Mouse (Mus musculus) embryonic facial prominence, embryonic 11.5 days (tissue): ENCODE measurements at regions not wholly inside any gene's neighbourhood (a gene's known extent, or its start where the extent isn't known, plus 50 kb on each side); places are given as distances from the start of the nearest gene placed in this dataset.

ENCODE experiments used
- ATAC-seq: fragments of 200-750 bp; cut with Nextera tagmentation; replicated peaks from 2 replicates; pipeline ENCODE4 v1.8.0; 2017; ENCODE audit warnings: low read depth; ENCODE audit not compliant: insufficient number of reproducible peaks, low FRiP score, low TSS enrichment
- DNase-seq: peaks from one replicate; pipeline ENCODE4 v3.0.0-alpha.2; 2015; ENCODE audit warnings: low spot score
- H3K27ac ChIP-seq: fragments of 300-500 bp; sonication (generic); replicated peaks from 2 replicates; pipeline ENCODE4 v1.5.1; 2014; ENCODE audit warnings: mild to moderate bottlenecking, low read depth, low read length, control low read depth
- H3K27me3 ChIP-seq: fragments of 300-500 bp; sonication (generic); 2 replicates; pipeline ENCODE4 v1.6.1; 2014; ENCODE audit warnings: mild to moderate bottlenecking, low read length, moderate library complexity, mixed read lengths; ENCODE audit not compliant: control insufficient read depth, insufficient read depth
- H3K36me3 ChIP-seq: fragments of 300-500 bp; sonication (generic); replicated peaks from 2 replicates; pipeline ENCODE4 v1.6.1; 2014; ENCODE audit warnings: low read depth, mild to moderate bottlenecking, low read length, moderate library complexity, mixed read lengths; ENCODE audit not compliant: control insufficient read depth, insufficient read depth
- H3K4me1 ChIP-seq: fragments of 300-500 bp; sonication (generic); 2 replicates; pipeline ENCODE4 v1.6.1; 2014; ENCODE audit warnings: low read length, mixed read lengths; ENCODE audit not compliant: control insufficient read depth, insufficient read depth
- H3K4me2 ChIP-seq: fragments of 300-500 bp; sonication (generic); 2 replicates; pipeline ENCODE4 v1.6.1; 2014; ENCODE audit warnings: low read depth, mild to moderate bottlenecking, control low read depth, low read length, moderate library complexity
- H3K4me3 ChIP-seq: fragments of 300-500 bp; sonication (generic); 2 replicates; pipeline ENCODE4 v1.5.1; 2014; ENCODE audit warnings: low read depth, low read length, control low read depth
- H3K9ac ChIP-seq: fragments of 300-500 bp; sonication (generic); replicated peaks from 2 replicates; pipeline ENCODE4 v1.6.1; 2014; ENCODE audit warnings: mild to moderate bottlenecking, control low read depth, low read length
- H3K9me3 ChIP-seq: fragments of 300-500 bp; sonication (generic); replicated peaks from 2 replicates; pipeline ENCODE4 v1.6.1; 2016; ENCODE audit warnings: mild to moderate bottlenecking, low read length, inconsistent platforms, mixed read lengths; ENCODE audit not compliant: control insufficient read depth
- WGBS: fragments of 180-500 bp; shearing (Covaris S2); extraction: QIAGEN DNeasy Blood & Tissue Kit; methylation state at CpG from one replicate; pipeline ENCODE4 v1.1.7; 2014; 5-methylcytosine and 5-hydroxymethylcytosine counted together

DNA sequence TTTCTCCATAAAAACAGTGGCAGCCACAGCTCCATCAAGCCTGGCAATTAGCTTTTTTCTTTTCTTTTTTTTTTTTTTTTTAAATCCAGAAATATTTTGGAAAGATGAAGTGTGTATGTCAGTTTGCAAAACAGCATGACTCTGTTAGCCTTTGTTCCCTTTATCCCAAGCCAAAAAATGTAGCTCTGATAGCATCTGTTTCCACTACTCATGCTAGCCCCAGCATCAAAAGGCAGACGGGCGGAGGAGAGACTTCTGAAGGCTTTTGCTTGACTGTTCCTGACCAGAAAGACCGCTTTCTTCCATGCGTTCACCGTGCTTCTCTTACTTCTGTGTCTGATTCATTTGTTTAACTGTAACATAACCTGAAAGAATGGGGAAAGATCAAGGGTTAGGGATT lies 1039.5 kb downstream of the Ttll7 start:
- ATAC-seq: no peak
- 52% methylated on average over 5 of the region's 5 CpGs for WGBS

DNA sequence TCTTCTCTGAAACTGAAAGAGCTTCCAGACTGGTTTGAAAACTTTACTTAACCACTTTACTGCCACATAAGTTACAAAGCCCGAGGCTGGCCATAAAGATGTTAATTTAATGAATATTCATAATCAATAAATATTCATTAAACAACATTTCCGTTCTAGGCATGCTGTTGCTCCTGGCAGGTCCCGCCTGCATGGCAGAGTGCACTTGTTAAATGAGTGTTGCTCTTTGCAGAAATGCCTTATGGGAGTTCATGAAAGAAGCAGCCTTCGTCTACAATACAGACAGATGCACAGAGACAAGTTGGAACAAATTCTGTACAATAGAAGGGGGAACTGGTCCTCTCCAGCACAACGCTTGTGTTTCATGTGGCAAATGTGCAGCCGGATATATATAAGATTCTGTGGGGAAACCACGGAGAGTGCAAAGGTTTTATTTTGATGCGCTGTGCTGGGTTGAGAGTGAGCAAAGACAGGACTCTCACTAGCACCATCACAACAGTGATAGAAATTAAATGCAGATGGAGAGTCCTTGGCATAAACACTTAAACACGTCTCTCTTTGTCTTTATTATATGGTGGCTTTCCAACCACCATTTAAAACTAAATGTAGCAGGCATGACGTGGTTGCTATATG lies 1034.2 kb downstream of the Ttll7 start:
- no peak overlapping the region for H3K4me2 ChIP-seq
- H3K4me1 ChIP-seq: no peaks in the 10 kb centered on the region
- no peak for ATAC-seq
- no peak overlapping the region for H3K27ac ChIP-seq
- H3K9ac ChIP-seq: no peak overlapping the region
- DNase-seq: no peak
- 77% methylated on average over 10 of the region's 10 CpGs for WGBS
- no peaks in the 10 kb centered on the region for H3K27me3 ChIP-seq
- H3K36me3 ChIP-seq: no peaks in the 10 kb centered on the region
- no peak overlapping the region for H3K4me3 ChIP-seq
- H3K9me3 ChIP-seq: no peaks in the 10 kb centered on the region

More for the DNA sequence above, 1039.5 kb downstream of the Ttll7 start:
- Histone ChIP-seq H3K4me1 (no peaks in the 10 kb centered on the region), H3K27ac (no peak overlapping the region), H3K9ac (no peak overlapping the region), H3K4me2 (no peak overlapping the region), H3K36me3 (no peaks in the 10 kb centered on the region), H3K27me3 (no peaks in the 10 kb centered on the region), H3K9me3 (no peaks in the 10 kb centered on the region), H3K4me3 (no peak overlapping the region)
- peak; percentile 42 for DNase-seq

DNA sequence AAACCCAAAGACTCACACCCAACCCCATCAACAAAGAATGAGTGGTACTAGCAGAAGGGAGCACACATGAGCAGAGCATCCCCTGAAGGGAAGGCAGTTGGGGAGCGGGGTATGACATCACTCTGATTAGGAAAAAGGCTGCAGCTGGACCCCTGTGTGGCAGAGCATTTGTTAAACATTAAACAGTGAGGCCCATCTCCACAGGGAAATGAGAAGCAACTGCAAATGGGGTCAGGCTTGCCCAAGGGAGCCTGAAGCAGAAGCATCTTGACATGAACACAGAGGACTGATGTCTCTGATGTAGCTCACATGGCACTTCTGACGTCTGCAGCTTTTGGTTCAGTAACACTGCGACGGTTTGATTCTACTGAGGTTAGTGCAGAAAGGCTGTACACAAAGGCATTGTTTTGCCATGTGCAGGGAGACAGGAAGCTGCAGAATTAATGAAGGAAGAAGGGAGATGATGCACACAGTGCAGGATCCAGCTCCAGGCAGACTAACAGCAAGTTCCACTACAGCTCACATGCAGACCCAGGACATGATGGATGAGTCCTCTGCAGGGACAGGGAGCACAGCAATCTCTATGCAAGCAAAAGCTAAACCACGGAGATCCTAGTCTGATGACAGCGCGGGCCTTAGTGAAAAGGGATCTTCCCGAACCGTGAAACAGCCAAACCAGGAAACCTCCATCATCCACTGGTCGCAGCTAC lies 1030.9 kb downstream of the Ttll7 start:
- 64% methylated on average over 10 of the region's 10 CpGs for WGBS
- Histone ChIP-seq H3K4me3 (no peak overlapping the region), H3K9me3 (no peaks in the 10 kb centered on the region), H3K4me1 (no peaks in the 10 kb centered on the region), H3K27me3 (no peaks in the 10 kb centered on the region), H3K9ac (no peak overlapping the region), H3K4me2 (no peak overlapping the region), H3K27ac (no peak overlapping the region), H3K36me3 (no peaks in the 10 kb centered on the region)
- DNase-seq: no peak
- peak; percentile 72; the same call in 1 of the 2 replicates for ATAC-seq

DNA sequence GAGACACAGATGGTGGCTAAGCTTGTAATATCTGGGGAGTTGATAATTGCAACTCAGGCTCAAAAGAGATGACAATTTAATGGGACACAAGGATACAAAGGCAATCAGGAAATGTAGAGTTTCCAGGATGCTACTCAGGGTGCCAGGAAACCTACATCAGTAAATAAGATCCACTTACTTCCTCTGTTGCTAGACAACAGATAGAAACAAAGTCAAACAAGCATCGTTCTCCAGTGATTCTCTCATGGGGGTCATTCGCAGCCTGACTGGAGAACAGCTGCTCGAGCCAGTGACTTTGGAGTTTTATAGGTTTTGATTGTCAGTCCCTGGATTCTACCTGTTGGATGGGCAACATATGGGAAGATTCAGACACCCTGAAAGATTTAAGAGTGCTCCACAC lies 1026.5 kb downstream of the Ttll7 start:
- DNase-seq: no peak
- 70% methylated on average over 3 of the region's 3 CpGs for WGBS
- no peak overlapping the region for H3K4me3 ChIP-seq
- H3K9ac ChIP-seq: no peak overlapping the region
- ATAC-seq: no peak
- no peaks in the 10 kb centered on the region for H3K36me3 ChIP-seq
- H3K4me2 ChIP-seq: no peak overlapping the region
- no peaks in the 10 kb centered on the region for H3K27me3 ChIP-seq
- H3K27ac ChIP-seq: no peak overlapping the region
- no peaks in the 10 kb centered on the region for H3K4me1 ChIP-seq
- H3K9me3 ChIP-seq: no peaks in the 10 kb centered on the region

DNA sequence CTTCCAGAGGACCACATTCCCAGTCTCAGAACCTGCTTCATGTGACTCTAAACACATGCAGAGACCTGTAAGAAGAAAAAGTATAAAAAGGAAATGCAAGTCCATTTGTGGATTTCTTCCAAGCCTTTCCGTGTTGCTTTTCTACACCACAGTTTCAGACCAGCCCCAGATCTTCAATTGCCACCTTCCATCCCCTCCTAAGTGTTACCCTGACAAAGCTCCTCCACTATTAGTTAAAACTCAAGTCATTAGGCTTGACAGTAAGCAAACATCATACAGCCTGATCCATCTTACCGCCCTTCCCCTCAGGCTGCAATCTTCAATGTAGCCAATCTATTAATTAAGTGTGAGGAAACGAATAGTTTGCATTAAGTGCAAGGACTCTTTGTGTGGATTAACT lies 1016.1 kb downstream of the Ttll7 start:
- Histone ChIP-seq H3K4me3 (no peak overlapping the region), H3K27me3 (no peaks in the 10 kb centered on the region), H3K9ac (no peak overlapping the region), H3K4me2 (no peak overlapping the region), H3K9me3 (no peaks in the 10 kb centered on the region), H3K36me3 (no peaks in the 10 kb centered on the region), H3K27ac (no peak overlapping the region), H3K4me1 (no peaks in the 10 kb centered on the region)
- 70% methylated on average over 3 of the region's 3 CpGs for WGBS
- ATAC-seq: no peak
- DNase-seq: no peak

DNA sequence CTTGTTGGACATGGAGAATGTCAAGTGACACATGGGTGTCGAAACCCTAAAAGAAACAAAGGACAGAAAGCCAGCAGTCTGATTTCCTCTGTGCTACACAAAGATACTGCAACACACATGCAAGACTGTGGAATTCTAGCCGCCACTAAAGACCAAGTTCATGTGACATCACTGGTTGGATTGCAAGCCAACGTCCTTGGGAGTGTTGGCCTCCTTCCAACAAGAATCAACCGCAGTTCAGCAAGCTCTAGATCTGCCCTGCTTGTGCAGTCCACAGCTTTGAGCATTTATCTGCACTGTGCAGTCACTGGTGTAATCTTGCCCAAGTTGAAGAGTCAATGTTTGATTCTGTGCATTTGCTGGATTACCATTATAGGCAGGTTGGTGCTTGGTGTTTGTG lies 1001.2 kb downstream of the Ttll7 start:
- ATAC-seq: no peak
- Histone ChIP-seq H3K4me2 (no peak overlapping the region), H3K9ac (no peak overlapping the region), H3K27ac (no peak overlapping the region), H3K4me1 (no peaks in the 10 kb centered on the region), H3K27me3 (no peaks in the 10 kb centered on the region), H3K4me3 (no peak overlapping the region), H3K36me3 (no peaks in the 10 kb centered on the region), H3K9me3 (no peaks in the 10 kb centered on the region)
- 79% methylated on average over 4 of the region's 4 CpGs for WGBS
- no peak for DNase-seq

DNA sequence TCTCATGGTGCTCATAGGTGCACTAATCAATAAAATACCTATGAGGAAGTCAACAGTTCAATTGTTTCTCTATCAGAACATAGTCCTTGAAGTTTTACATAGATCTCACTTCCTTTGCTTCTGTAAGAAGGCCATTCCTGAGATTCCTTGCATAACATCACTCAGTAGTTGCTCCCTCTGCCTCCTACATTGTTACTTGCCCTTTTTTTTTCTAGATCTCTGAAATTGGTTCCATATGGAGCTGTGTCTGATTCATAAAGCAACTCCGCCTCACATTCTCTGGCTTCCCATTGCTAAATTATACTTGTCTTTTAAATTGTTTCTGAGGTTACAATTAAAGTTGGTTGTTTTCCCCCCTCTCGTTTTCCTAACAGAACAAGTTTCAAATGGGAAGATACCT lies 1000.7 kb downstream of the Ttll7 start:
- WGBS: 45% methylated on average over 2 of the region's 2 CpGs
- H3K36me3 ChIP-seq: no peaks in the 10 kb centered on the region
- no peak overlapping the region for H3K27ac ChIP-seq
- H3K9ac ChIP-seq: no peak overlapping the region
- no peaks in the 10 kb centered on the region for H3K9me3 ChIP-seq
- ATAC-seq (no peak), DNase-seq (peak; percentile 58)
- H3K4me3 ChIP-seq: no peak overlapping the region
- H3K4me2 ChIP-seq: no peak overlapping the region
- no peaks in the 10 kb centered on the region for H3K4me1 ChIP-seq
- no peaks in the 10 kb centered on the region for H3K27me3 ChIP-seq

DNA sequence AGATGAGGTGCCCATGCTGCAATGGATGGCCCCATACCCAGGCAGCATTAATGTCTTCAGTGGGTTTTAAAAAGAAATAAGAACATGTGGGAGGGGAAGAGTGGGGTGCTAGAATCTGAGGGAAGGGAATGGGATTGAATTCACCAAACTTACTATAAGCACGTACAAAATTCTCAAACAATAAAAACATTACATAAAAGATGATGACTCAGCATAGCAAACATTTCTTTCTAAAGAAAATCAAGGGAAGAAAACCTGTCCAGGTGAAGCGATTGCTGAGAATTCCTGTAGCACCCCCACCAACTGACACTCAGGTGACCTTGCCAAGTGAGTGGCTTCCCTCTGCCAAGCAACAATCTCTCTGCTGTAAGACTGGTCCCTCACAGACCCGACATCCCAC lies 989.2 kb downstream of the Ttll7 start:
- Histone ChIP-seq H3K4me3 (no peak overlapping the region), H3K27ac (no peak overlapping the region), H3K9me3 (no peaks in the 10 kb centered on the region), H3K9ac (no peak overlapping the region), H3K27me3 (no peaks in the 10 kb centered on the region), H3K36me3 (no peaks in the 10 kb centered on the region), H3K4me2 (no peak overlapping the region), H3K4me1 (no peaks in the 10 kb centered on the region)
- 82% methylated on average over 3 of the region's 3 CpGs for WGBS
- ATAC-seq (no peak), DNase-seq (no peak)
